Mouse (Mus musculus) adrenal gland, adult (tissue): Measurements from ENCODE around the gene Oprd1.
A peak's percentile ranks its signal among the peaks of the same experiment; 100 is the strongest.

Experiments used
- DNase-seq, 2 experiments: peaks; one replicate each; pipeline ENCODE4 v3.0.0; 2022 to 2023; ENCODE audit warnings: low spot score in 1 of 2; ENCODE audit not compliant: inconsistent age in 2 of 2

Gene Oprd1

DNA sequence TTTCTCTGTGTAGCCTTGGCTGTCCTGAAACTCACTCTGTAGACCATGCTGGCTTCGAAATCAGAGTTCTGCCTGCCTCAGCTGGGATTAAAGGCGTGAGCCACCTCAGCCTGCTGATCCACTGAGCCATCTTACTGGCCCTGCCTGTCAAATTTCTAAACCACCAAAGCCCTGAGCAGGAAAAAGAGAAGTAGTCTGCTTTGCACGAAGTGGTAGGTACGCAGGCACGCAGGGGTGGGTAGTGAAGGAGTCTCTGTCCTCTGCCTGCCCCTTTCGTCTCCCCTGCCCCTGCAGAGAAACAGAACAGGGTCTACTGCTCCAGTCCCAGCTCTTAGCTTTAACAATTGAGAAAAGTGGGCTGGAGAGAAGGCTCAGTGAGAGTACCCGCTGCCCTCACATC lies 59.2 kb downstream of the Oprd1 start:
- DNase-seq, result no peak

DNA sequence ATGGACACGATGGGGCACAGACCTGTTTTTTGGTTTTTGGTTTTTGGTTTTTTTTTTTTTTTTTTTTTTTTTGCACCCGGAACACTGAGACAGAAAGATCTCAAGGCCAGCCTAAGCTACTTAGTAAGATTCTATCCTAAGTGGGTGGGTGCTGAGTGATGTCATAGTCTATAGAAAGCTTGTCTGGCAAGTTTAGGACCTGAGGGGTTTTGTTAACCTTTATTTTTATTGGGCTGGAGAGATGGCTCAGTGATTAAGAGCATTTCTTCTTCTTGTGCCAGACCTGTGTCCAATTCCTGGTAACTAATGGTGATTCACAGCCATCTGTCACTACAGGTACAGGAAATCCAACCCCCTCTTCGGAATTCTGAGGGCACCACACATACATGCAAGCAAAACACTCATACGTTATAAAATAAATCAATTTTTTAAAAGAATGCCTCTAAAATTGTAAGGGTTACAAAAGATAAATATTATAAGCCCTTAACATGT lies 63.7 kb downstream of the Oprd1 start:
- DNase-seq, result no peak

DNA sequence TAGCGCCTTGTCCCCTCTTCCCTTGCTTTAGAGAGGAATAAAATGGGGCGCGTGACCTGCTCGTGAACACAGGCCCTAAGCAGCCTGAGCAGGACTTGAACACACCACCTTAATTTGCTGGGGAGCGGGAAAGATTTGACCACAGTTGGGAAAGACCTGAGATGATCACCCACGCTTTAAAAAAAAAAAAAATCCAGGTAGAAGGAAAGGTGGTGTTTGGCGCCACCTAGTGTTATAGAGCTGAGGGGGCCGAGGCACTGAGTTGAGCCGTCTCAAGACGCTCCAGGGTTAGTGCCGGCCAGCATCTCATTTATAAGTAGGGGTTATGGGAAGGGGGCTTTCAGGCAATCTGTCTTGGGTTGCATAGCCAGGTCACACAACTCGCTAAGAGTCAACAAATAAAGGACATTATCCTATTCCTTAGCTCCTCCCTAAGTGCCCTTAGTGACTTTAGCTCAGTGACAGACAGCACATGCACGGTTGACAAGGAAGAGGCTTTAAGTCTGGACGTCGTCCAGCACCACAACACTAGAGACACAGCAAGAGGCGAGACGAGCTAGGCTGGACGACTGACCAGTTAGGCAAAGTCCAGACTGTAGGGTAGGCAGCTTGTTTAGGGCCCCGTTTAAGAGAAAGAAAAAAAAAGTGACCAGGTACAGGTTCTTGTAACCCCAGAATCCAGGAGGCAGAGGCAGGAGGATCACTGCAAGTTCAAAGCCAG lies 64.6 kb downstream of the Oprd1 start:
- DNase-seq, result peak; percentile 62 to 92

DNA sequence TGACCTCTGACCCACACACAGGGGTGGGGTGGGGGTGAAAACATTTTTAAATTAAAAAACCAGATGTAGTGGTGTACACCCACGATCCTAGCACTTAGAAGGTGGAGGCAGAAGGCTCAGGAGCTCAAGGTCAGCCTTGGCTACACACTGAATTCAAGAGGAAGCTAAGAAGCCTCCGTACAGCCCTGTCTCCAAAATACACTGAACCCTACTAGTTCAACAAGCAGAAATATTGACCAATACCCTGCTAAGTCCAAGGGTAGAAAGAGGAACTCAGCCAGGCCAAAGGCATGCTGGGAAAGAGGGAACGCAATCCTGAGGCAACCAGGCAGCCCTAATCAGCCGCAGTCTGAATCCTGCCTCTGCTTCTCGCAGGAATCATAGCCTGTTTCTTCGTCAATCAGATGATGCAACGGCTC lies 66.0 kb downstream of the Oprd1 start:
- peak in 1 of 2 experiments; percentile 67 for DNase-seq

DNA sequence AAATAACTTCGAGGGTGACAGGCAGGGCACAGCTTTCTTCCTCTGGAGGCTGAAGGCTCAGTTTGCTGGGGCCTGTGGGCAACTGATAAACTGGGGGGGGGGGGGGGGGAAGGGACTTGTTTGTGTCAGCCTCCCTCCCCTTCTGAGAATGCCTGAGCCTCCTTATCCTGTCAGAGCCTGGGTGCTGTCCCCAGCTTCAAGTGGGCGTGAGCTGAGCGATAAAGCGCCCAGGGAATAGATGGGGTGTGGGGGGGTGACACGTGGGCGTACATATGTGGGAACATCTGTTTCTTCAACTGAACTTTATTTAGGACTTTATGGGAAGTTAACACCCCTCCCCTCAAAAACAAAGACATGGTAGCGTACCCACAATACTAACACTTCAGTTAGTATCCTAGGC lies 66.8 kb downstream of the Oprd1 start:
- DNase-seq, result no peak

DNA sequence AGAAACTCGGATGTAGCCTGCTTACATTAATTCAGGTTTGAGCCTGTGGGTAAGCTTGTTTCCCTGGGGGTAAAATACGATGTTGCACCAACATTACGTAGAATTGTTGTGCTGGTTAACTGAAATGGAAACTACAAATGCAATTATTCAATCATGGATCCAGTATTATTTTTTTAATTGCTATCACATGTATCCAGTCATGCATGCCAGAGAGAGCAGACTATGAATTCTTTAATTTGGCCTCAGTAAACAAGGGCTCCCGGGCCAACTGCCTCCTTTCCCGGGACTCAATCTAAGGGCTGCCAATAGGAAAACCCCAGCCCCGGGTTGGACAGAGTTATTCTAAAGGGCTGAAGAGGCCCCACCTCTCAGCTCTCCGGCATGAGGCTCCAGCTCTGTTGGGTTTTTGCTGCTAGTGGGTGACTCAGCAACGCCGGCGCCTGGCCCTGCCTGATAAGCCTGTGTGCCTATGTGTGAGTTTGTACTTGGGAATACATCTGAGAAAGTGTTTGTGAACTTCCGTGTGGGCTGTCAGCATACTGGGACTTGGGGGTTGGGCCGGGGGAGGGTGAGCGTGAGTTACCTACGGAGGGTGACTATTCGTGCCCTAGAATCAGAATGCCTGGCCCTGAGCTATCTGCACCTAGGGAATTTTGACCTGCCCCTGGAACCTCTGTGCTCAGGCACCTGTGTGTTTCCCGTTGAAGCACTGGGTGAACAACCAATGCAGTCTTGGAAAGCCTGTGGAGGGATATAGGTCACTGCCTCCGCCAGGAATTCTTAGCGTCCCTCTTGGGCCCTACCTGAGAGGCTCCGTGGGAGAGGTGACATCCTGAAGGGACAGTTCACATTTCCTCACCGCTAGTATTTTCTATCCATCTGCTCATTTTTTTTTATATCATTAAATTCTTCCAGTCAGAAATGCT lies 67.5 kb downstream of the Oprd1 start:
- DNase-seq, result peak; percentile 65 to 82

DNA sequence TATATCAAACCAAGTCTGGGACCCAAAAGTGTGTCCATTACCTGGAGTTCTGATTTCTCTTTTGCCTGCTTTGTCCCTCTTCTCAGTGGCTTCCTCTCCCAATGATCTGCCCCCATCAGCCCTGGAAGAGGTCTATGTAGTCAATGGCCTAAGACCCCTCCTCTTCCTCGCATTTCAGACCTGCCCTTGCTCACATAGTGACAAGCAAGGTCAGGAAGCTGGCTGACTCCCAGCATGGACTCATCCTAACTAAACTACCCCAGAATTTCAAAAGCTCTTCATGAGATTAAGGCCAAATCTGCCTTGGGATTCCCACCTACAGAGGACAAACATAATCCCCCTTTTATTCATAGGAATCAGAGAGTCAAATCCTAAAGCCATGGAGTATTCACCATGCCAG lies 68.5 kb downstream of the Oprd1 start:
- DNase-seq, result peak; percentile 35 to 82

DNA sequence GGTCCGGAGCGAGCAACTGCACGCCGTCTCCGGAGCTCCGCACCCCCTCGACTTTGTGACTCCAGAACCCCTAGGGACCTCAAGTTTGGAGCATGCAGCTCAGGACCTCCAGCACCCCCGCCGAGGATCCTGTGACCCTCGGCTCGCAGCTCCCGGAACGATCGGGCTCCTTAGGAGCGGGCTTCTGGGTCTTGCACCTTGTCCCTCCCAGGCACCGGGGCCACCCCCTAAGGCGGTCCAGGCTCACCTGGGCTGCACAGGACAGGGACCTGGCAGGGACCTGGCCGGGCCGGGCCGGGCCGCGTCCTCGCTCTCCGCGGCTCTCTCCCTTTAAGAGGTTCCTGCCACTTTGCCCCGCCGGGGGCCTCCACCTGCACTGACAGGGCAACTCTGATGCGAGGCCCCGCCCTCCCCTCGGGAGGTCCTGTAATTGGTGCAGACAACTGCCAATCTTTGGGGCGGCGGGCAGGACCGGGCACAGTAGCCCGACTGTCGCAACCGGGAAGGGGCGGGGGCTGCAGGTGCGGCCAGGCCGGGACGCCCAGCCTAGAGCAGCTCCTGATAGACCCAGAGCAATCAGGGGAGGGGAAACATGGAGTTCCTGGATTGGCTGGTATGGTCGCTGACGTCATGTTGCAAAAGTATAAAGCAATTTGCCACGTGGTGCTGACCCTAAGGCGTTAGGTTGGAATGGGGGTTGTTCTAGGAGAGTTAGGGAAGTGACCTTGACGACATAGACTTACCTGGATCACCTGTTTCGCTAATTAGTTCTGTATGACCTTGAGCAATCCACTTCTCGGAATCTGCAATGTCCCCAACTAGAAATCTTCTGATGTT lies 69.1 kb downstream of the Oprd1 start, which contains the start of gene Epb41:
Gene Epb41, minus strand, starts transcription at position 389 of the 837 bp plus-strand sequence.
- DNase-seq, result peak; percentile 99 to 100

DNA sequence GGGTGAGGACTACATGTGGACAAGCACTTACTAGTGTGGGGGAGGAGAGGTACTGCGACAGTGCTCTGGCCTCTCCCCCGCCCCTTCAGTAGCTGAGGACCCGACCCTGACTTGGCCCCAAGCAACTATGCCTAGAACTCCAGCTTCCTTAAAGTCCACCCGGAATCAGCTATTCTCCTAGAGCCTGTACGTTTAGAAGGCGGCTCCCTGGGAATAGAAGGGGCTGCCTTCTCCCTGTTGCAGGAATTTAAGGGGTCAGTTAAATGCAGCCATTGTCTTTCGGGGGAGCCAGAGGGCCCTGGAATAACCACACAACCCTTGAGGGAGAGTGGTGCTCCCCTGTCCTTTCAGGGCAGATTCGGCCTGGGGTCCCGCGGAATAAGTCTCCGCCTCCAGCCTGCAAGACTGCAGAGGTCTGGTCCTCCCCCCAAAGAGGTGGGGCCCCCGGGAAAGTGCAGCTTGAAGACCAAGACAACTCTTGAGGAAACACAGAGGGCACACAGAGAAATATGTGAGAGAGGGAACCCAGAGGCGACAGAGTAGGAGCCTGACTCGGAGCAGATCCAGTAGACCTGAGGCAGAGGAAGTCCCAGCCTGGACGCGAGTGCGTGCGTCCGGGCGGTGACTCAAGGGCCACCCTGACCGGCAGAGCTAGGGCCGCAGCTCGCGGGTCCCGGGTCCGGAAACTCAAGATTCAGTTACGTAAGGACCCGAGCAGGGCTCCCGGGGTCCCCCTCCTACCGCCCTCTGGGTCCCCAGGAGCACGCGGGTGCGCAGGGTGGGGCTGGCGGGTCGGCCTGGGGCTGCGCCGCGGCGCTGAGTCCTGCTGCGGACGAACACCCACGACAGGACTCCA lies 70.0 kb downstream of the Oprd1 start, which contains the start of gene Gm10300:
Gene Gm10300, plus strand, starts transcription at position 621 of the 856 bp plus-strand sequence.
- DNase-seq, result peak; percentile 75 to 90

DNA sequence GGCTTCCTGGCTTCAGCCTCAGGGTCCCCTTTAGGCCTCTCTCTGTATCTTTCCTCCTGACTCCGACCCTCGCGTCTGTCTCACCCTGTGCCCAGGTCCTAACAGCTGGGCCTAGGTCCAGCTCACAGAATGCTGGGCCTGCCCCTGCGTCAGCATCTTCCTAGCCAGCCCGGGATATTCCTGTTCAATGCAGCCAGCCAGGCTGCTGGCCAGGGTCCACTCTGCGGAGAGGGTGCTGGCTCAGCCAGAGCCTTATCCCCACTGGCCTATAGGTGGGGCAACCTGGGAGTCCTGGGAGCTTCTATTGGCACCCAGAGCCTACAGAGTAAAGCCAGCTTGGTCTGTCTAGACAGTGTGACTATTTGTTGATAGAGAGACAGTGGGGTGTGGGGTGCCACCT lies 71.3 kb downstream of the Oprd1 start:
- DNase-seq, result peak in 1 of 2 experiments; percentile 50

DNA sequence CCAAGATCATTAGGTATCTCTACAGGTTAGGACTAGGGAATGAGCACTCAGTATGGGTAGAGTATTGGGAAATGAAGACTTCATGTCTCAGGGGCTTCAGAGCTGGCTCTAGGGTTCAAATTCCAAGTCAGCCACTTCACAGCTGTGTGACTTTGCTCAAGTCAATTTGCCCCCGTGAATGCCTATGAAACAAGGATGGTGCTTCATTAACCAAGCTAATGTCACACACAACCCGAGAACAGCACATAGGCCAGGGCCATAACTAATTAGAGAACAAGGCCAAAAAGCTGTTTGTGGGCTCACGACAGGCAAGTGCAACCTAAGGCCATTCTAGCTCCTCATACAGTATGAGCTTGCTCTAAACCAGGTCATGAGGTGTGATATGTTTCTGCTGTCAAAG lies 72.1 kb downstream of the Oprd1 start:
- DNase-seq, result peak in 1 of 2 experiments; percentile 18

DNA sequence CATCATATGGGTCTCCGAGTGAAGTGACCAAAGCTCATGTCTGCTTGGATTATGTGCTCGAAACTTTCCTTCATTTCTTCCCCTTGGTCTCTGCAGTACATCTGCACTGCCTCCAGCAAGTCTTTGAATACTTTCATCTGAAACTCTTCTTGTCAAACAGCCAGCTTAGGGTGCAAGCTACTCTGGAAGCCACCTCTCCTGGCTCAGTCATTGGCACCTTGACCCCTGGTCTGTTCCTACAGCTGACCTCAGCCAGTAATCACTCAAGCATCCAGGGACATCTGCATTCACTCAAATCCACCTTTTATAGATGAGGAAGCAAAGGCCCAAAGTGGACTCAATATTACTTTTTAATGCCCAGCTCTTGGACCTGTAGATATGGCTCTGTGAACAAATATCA lies 72.6 kb downstream of the Oprd1 start:
- DNase-seq, result peak in 1 of 2 experiments; percentile 45

DNA sequence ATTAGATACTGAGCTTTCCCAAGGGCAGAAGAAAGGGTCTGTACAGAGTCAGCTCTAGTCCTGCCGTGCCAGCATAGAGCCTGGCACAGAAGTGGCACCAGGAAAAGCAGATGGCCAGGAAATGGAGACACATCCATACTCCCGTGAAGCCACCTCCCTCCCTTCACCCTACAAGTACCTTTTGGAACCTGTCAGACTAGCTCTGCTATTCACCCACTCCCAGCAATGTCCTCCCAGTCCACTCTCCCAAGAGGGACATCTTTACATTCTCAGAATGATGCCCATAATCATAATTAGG lies 76.4 kb downstream of the Oprd1 start:
- DNase-seq, result no peak

DNA sequence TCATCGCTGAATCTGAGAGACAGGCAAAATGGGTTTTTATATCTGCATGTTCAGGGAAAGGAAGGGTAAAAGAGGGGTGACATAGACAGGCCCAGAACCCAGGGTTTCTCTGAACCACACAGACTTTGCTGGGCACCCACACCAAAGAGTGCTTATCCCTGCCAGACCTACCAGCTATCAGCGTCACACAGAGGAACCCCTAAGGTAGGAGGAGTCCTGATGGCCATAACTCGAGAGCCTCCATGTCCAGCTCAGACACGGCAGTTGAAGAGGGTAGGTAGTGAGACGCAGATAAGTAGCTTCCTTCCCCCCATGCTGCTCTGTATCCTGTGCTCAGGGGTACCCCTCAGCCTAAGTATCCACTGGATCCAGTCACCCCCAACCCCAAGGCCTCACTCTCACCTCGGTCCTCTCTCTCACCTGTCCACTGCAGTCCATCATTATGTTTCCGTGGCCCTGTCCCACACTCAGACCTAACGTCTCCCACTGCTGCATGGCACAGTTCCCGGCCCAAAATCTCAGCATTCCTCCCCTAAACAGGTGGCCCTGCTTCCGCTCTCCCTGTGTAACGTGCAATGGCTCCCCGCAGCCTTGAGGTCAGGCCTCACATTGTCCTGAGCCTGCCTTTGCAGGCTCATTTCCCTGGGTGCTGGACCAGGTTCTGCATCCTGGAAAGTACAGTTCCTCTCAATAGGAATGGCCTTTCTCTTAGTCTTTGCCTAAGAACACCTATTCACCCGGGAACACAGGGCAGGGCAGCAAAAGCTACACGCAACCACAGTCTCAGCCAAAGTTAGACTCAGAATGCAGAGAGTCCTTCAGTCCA lies 77.0 kb downstream of the Oprd1 start:
- DNase-seq, result no peak

DNA sequence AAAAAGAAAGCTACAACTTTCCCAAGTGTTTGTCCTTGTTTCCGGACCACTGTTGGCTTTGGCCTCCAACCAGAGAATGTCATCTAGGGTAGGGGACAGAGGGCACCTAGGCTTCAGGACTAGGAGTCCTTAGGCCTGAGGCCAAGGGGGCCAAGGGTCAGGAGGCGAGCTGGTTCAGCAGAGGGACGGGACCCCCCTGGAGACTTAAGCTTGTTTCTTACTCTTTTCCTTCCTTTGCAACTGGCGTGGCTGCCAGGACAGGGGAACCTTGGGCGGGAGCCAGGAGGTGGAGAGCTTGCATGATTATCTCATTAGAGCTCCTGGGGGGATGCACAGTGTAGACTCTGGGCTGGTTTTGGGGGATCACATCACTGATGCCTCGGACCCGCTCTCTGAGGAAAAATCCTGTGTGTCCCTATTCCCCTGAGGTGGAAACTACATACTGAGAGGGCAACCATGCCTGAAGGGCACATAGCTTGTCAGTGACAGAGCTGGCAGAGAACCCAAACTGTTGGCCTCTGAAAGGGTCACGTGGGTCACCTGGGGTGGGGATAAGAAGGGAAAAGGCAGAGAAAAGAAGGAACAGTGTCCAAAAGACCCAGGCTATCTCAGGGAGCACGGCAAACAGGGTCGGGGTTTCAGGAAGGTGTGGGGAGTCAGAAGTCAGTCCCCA lies 78.0 kb downstream of the Oprd1 start:
- peak; percentile 76 to 93 for DNase-seq

DNA sequence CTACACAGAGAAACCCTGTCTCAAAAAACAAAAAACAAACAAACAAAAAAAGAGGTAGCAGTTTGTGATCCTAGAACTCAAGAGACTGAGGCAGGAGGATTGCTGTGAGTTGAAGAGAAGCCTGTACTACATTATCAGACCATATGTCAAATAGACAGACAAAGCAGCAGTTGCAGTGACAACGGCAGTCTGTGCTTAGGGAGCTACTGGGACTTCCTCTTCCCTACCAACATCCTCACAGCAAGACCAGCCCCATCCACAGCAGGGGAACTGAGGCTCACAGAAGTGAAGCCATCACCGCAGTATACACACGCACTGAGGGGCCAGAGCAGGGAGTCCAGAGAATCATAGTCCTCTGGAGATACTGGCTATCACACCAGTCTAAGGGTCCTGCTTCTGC lies 78.7 kb downstream of the Oprd1 start:
- DNase-seq, result no peak

DNA sequence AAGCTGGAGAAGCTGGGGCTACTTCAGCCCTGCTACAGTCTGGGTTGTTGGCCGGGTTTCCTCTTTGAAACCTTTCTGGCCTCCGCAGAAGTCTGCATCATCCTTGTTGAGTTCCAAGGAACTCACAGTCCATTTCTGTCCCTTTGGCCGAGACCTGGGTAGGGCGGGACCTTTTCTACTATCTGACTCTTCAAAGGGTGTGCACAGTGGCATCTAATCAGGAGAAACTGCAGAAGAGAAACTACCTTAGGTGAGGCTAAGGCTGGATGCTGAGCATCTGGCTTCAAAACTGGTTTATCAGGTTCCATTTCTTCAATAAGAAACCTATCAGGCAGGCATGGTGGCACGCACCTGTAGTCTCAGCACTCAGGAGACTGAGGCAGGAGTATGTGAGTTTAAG lies 79.7 kb downstream of the Oprd1 start:
- DNase-seq, result no peak

DNA sequence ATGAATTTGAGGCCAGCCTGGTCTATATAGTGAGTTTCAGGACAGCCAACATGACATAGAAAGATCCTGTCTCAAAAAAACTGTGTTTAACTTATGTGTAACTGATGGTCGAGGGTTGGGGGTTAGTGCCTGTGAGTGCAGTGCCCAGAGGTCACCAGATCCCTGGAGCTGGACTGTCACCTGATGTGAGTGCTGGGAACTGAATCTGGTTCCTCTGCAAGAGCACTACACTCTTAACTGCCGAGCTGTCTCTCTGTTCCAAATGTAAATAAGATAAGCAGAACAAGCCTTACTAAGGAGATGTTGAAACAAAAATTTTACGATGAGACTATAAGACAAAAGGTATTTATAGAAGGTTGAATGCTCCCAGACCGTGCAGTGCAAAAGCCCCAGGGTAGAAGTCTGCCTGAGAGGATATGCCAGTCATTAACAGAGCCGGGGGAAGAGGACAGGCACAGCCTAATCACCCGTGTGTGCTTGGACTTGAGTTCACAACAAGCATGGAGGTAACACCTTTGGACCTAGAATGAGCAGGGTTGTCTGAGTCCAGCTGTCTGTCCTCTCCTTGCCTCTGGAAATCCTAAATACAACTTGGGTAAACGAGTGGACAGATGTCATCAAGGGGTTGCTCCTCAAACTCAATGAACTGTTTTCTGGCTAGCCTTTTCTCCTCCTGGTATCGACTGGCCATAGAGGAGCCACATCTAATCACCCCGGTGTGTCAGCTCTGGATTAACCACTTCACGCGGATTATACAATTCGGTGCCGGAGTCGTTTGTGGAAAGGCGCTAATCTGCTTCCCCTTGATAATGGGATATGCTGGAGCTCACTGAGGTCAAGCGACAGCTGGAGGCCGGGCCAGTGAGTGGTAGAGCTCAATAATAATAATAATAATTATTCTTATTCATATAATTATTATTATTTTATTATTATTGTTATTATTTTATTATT lies 81.1 kb downstream of the Oprd1 start:
- no peak for DNase-seq
